Mouse (Mus musculus) megakaryocyte-erythroid progenitor cell, adult 5-6 weeks (primary cell): ENCODE measurements around the gene Bbx. TPM values are rescaled to one million over a fixed set of nuclear protein-coding genes. Genes with fewer than 3 reads are reported as not detected.

Source experiments
- ATAC-seq: replicated peaks from 2 replicates; pipeline ENCODE4 v1.8.0; 2016; ENCODE audit warnings: mild to moderate bottlenecking, inconsistent platforms; ENCODE audit not compliant: severe bottlenecking, poor library complexity, low FRiP score, low TSS enrichment
- total RNA-seq, 2 experiments: library from RNA; stranded (forward) in 1 of 2; stranded (reverse) in 1 of 2; fragments of 200-1000, 215-1000 nt in 1 of 2; fragments of >200 nt in 1 of 2; fragmentation: Nextera tagmentation in 1 of 2; gene quantifications; 2 replicates each; pipeline ENCODE4 v1.2.3; 2014 to 2017

Bbx gene
- total RNA-seq, 2 experiments from 2014 or later: 10.6 to 19.1 TPM

GRCm38 (mm10) chr16:50324746-50325145 lies 107.4 kb downstream of the Bbx start:
- no peak for ATAC-seq

GRCm38 (mm10) chr16:50324292-50324691 lies 107.9 kb downstream of the Bbx start:
- no peak for ATAC-seq

GRCm38 (mm10) chr16:50321368-50321767 lies 110.8 kb downstream of the Bbx start:
- ATAC-seq: no peak

GRCm38 (mm10) chr16:50318255-50318654 lies 113.9 kb downstream of the Bbx start:
- no peak for ATAC-seq

- peak; percentile 65 for ATAC-seq
These were observed 116.7 kb downstream of the Bbx start for GRCm38 (mm10) chr16:50315349-50315969.

- ATAC-seq: no peak
These were observed 120.6 kb downstream of the Bbx start for GRCm38 (mm10) chr16:50311588-50311987.

- no peak for ATAC-seq
These were observed 122.7 kb downstream of the Bbx start for GRCm38 (mm10) chr16:50309411-50310042.

- no peak for ATAC-seq
These were observed 123.9 kb downstream of the Bbx start for GRCm38 (mm10) chr16:50308256-50308655.

GRCm38 (mm10) chr16:50307231-50307630 lies 125.0 kb downstream of the Bbx start:
- ATAC-seq: no peak

- peak; percentile 65; the same call in 1 of the 2 replicates for ATAC-seq
These were observed 125.5 kb downstream of the Bbx start for GRCm38 (mm10) chr16:50306727-50307126.

- ATAC-seq: no peak
These were observed 127.0 kb downstream of the Bbx start for GRCm38 (mm10) chr16:50305156-50305555.

- ATAC-seq: no peak
These were observed 129.6 kb downstream of the Bbx start for GRCm38 (mm10) chr16:50302566-50302965.

- ATAC-seq: no peak
These were observed 133.3 kb downstream of the Bbx start for GRCm38 (mm10) chr16:50298743-50299443.

- peak; percentile 54 for ATAC-seq
These were observed 138.5 kb downstream of the Bbx start for GRCm38 (mm10) chr16:50293502-50294228.

- ATAC-seq: peak; percentile 76
These were observed 139.4 kb downstream of the Bbx start for GRCm38 (mm10) chr16:50292834-50293233.

GRCm38 (mm10) chr16:50289764-50290163 lies 142.4 kb downstream of the Bbx start:
- ATAC-seq: no peak

GRCm38 (mm10) chr16:50272813-50273212 lies 159.4 kb downstream of the Bbx start:
- no peak for ATAC-seq

- no peak for ATAC-seq
These were observed 169.5 kb downstream of the Bbx start for GRCm38 (mm10) chr16:50262647-50263046.

- no peak for ATAC-seq
These were observed 170.0 kb downstream of the Bbx start for GRCm38 (mm10) chr16:50262209-50262608.

GRCm38 (mm10) chr16:50261741-50262140 lies 170.4 kb downstream of the Bbx start:
- no peak for ATAC-seq
